Mouse (Mus musculus) gastrocnemius, postnatal 4 days (tissue): ENCODE results near the gene Wdfy3. TPM values are rescaled to one million over a fixed set of nuclear protein-coding genes. Genes with fewer than 3 reads are reported as not detected.
A peak's percentile ranks its signal among the peaks of the same experiment; 100 is the strongest.
"Not testable (repeated sequence)": the region's sequence is repeated elsewhere in the genome, so short reads cannot be mapped to it uniquely, and the experiment has no call there.

Experiments used
- DNase-seq, 2 experiments: peaks; one replicate each; pipeline ENCODE4 v3.0.0; 2021 to 2022; ENCODE audit warnings: low spot score in 2 of 2, mixed read lengths in 2 of 2
- long read RNA-seq, 2 experiments: library from polyadenylated mRNA; stranded (forward); transcript quantifications; one replicate each; pipeline ENCODE4 v2.0.0; 2021
- total RNA-seq, 2 experiments: library from RNA; stranded (reverse); gene quantifications; 2 replicates each; pipeline ENCODE4 v1.2.3; 2021

The Wdfy3 gene
- 10 to 100 TPM; 40.9 to 41.4 TPM for total RNA-seq
- long read RNA-seq, experiment 1, partial matches to known transcripts = 1 of 3 reads
- long read RNA-seq, experiment 1, other reads (novel, unspliced or antisense) = 2 of 3 reads
- long read RNA-seq, experiment 2, partial matches to known transcripts = 5 of 10 reads
- long read RNA-seq, experiment 2, other reads (novel, unspliced or antisense) = 5 of 10 reads

- peak; percentile 82 to 87 for DNase-seq
These were observed at the start of gene Wdfy3 for GRCm38 (mm10) chr5:102069767-102070413. Gene Wdfy3, minus strand, starts transcription at chr5:102069921.

- no peak for DNase-seq
These were observed 43.3 kb upstream of the Wdfy3 start for GRCm38 (mm10) chr5:102113009-102113408.

- DNase-seq = no peak
These were observed 42.3 kb upstream of the Wdfy3 start for GRCm38 (mm10) chr5:102112034-102112433.

GRCm38 (mm10) chr5:102110031-102110430 lies 40.3 kb upstream of the Wdfy3 start:
- DNase-seq = no peak

- DNase-seq = no peak
These were observed 36.2 kb upstream of the Wdfy3 start for GRCm38 (mm10) chr5:102105919-102106318.

GRCm38 (mm10) chr5:102101815-102102214 lies 32.1 kb upstream of the Wdfy3 start:
- not testable (repeated sequence) for DNase-seq

- DNase-seq = no peak
These were observed 30.8 kb upstream of the Wdfy3 start for GRCm38 (mm10) chr5:102100246-102101241.

GRCm38 (mm10) chr5:102095576-102095975 lies 25.9 kb upstream of the Wdfy3 start:
- DNase-seq = no peak

GRCm38 (mm10) chr5:102090686-102091085 lies 21.0 kb upstream of the Wdfy3 start:
- no peak for DNase-seq

- no peak for DNase-seq
These were observed 15.3 kb upstream of the Wdfy3 start for GRCm38 (mm10) chr5:102084737-102085705.

- peak in 1 of 2 experiments; percentile 71 for DNase-seq
These were observed 4.4 kb upstream of the Wdfy3 start for GRCm38 (mm10) chr5:102074086-102074485.

- DNase-seq = no peak
These were observed 2.3 kb upstream of the Wdfy3 start for GRCm38 (mm10) chr5:102072057-102072456.

- no peak for DNase-seq
These were observed 1.5 kb upstream of the Wdfy3 start for GRCm38 (mm10) chr5:102071241-102071640.

GRCm38 (mm10) chr5:102070788-102071187 lies 1.1 kb upstream of the Wdfy3 start:
- DNase-seq = no peak

- no peak for DNase-seq
These were observed 670 bp upstream of the Wdfy3 start for GRCm38 (mm10) chr5:102070414-102070768.

- peak; percentile 46 to 61 for DNase-seq
These were observed 512 bp downstream of the Wdfy3 start for GRCm38 (mm10) chr5:102069051-102069766.

- DNase-seq = no peak
These were observed 3.3 kb downstream of the Wdfy3 start for GRCm38 (mm10) chr5:102066458-102066857.

GRCm38 (mm10) chr5:102063013-102063752 lies 6.5 kb downstream of the Wdfy3 start:
- DNase-seq = no peak

GRCm38 (mm10) chr5:102061816-102062215 lies 7.9 kb downstream of the Wdfy3 start:
- DNase-seq = no peak
